Mouse (Mus musculus) liver (tissue): ENCODE measurements around the gene Micu2.

Source experiments
- DNase-seq: peaks from one replicate; pipeline ENCODE4 v3.0.0-alpha.2; 2020; ENCODE audit warnings: mixed read lengths

Gene Micu2

DNA sequence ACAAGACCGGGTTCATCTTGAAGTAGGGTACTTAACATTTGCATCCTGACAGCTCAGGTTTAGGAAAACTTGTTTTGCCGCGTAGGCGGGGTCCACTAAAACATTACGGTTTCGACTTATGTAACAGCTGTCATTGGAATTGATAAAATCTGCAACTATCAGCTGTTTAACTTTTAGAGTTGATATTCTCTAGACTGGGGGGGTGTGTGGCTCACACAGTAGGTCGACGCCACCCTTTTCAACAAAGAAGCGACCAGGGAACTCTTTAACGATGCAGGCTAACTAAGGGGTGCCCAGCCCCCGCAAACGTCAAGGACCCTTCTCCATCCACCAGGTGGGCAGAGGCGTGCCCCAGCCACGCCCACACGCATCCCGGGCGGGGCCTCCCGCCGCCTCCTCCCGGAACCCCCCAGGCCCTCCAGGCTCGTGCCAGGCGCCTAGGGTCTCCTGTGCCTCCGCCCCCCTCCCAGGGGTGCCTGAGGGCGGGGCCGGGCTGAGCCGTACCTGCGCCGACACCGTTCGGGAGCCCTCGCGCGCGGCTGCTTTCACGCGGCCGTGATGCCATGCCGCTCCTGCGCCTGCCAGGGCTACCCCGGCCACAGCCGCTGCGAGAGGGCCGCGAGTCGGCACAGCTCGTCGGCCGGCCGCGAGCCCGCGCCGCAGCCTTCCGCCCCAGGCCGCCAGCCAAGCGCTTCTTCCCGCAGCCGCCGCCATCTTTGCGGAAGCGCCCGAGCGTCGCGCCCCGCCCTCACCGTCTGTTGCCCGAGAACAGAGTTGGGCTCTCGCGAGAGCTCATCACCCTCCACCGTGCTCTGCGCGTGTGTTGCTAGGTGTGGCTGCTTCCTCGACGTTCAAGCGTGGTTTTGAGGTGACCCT, at the start of gene Micu2:
Micu2 (minus strand) TSS at position 737 of the 876 bp plus-strand sequence.
- peak; percentile 86 for DNase-seq

DNA sequence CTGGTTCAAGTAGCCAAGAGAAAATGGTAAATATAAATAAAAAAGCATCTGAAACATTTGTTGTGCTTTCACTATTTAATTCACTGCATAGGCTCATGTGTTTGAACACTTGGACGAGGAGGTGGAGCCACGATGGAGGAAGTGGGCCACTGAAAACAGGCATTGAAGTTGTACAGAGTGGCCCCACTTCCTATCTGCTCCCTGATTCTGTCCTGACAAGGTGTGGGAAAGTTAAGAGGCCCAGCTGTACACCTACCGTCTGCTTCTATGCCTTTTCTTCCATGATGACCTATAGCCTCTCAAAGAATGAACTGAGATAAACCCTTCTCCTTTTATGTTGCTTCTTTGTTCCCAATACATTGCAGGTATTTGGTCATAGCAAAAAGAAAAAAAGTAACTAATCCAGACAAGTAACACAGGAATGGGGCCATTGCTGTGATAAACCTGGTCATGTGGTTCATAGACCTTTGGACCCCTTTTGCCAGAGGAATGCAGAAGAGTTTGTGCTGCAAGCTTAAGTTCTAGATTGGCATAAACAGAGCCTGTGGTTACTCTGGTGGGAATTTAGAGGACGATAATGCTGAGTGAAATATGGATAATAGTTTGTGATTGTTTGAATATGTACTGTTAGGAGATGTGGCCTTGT, 47.7 kb upstream of the Micu2 start:
- DNase-seq = no peak

DNA sequence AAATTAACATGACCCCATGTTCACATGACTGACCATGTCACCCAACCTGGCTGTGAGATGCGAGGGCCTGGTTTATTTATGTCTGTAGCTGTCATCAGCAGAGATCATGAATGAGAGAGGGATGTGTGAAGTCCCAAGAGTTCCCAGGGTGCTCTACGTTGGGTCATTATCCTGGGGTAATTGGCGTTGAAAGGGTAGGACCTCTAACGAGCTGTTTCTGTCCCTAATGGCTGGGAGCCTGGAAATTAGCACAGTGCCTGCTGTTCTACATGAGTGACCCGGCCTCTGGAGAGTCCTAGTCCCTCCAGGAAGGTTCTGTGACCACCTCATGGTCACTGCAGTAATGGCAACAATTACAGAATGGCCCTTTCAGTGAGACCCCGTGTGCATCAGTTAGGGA, 37.1 kb upstream of the Micu2 start:
- no peak for DNase-seq

DNA sequence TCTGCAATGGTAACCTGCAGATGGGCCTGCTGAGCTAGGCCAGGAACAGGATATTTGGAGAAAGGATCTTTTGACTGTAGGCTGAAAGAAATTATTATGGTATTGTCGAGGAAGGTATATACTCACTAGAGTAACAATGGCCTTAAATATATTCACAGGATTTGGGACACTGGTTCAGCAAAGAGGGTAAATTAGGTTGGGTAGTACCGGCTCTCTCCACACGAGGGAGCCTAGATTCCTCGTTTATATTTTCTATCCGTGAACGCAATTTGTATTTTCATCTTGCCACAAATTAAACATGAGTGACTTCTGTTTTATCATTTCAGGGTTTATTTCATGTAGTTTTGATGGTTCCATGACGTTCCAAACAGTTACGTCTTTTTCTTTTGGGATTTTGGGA, 35.5 kb upstream of the Micu2 start:
- peak; percentile 24 for DNase-seq

DNA sequence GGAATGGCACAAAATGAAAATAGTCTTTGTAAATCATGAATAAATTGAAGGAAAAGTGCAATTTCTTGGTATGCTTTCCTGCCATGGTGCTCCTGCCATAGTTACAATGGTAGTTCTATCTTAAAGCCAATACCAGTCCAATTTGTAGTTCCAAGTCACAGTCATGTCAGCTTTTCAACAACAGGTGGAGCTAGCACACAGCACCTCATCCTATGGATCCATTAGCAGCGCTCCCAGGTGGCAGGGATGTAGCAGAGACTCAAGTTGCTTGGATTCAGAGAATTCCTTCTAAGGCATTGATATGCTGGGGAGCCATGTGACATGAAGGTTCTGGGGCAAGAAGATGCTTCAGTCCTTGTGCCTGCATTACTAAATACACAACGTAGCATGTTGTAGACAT, 19.8 kb upstream of the Micu2 start:
- DNase-seq = no peak

DNA sequence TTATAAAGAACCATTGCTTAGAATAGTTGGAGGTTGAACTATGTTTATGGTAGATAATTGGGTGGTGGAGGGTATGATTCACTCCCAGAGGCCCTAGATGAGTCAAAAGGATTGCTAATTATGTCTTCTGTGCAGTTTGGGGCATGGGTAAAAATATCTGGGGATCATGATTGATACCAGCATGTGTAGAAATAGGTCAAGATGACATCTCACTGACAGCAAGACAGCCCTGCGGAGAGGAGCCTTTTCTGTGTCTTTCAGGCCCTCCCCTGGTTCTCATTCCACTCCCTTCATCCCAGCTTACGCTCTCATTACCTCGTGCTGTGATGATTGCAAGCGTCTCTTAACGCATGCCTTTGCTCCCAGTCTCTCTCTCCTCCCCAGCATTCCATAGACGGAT, 4.8 kb upstream of the Micu2 start:
- DNase-seq = no peak

DNA sequence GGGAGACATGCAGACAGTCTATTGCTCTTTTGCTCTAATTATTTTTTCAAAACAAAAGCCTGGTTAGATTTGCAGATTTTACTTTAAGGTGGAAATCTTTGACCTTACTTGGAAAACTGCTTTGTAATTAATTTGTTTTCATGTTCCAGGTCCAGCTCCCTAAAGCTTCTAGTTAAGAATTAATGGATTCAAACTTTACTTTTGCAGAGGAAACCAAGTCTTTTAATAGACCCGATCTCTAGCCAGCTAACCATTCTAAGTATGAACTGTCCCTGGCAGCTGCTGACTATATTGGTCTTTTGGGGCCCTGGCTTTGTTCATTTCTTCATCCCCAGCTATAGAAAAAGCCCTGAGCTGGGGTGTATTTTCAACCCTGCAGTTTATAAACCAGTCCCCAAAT, 3.1 kb upstream of the Micu2 start:
- DNase-seq = no peak

DNA sequence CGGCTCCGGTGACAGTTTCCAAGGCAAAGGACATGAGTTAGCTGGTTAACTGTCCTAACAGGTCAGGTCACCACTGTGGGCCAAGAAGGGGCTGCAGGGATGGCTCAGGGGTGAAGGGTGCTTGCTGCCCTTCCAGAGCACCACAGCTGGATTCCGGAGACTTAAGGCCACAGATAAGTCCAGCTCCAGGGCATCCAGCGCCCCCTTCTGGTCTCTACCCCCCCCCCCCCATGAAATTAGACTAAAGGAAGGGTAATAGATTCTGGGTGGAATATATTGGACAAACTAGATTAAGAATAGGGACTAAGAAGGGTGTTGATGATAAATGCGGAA, 306 bp upstream of the Micu2 start:
- DNase-seq = no peak

DNA sequence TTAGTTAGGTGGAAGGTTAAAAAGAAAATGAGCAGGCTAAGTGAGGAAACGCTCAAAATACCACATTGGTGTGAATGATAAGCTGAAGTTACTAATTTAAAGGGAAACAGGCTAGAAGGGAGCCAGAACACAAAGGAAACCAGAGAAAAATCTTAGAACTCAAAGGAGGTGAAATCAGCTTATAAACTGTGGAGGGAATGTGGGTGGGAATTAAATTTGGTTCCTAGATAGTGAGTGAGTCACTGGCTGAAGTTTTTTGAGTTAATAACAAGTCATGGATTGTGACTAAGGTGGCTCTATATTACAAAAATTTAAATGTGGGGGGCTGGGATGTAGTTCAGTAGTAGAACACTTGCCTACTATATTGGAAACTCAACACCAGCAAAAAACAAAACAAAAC, 1.6 kb downstream of the Micu2 start:
- DNase-seq = no peak

DNA sequence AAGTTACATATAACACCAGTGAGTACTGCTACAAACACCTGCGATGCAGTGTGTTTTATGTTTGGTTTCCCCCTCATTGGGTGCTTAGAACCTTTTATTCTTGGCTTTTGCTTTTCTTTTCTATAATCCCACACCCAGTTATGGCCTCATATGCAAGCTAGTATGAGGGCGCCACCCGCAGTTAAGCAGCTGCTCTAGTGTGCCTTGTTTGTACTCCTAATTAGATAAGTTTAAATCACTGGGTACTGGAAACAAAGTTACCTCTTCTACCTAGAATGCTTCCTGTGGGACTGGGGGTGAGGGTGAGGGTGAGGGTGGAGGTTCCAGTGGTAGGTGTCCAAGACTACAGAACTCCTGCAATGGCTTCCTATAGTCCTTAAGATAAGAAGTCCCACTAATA, 2.9 kb downstream of the Micu2 start:
- DNase-seq = peak; percentile 16

DNA sequence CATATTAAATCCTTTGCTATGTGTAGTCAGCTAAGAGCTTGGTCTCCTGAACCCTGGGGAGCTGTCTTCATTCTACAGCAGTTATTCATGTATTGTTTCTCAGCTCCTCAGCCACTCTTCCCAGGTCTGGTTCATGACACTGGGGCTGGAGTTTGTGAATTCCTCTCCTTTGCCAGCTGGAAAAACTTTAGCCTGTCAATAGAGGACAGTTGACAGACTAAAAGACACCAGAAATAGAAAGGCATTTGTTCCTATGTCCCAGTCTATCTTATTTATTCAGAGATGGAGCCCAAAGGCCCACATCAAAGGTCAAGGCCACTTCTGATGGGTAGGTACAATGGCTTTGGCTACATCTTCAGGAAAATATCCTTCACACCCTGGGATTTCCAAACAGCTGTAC, 7.3 kb downstream of the Micu2 start:
- DNase-seq = no peak

DNA sequence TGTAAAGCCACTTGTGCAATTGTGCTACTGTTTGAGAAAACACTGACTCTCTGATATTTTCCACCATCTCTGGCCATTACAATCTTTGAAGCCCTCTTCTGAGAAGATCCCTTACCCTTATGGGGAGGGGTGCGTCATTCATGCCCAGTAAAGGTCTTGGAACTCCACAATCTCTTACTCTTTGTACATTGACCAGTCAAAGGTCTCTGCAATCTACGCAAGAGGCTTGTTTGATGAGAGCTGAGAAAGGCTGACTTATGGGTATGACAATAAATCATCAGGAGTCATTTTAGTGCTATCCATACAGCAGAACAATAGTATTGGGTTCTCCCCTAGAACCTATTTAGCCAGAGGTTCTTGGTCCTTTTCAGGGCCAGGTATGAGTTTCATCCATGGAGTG, 9.9 kb downstream of the Micu2 start:
- no peak for DNase-seq

DNA sequence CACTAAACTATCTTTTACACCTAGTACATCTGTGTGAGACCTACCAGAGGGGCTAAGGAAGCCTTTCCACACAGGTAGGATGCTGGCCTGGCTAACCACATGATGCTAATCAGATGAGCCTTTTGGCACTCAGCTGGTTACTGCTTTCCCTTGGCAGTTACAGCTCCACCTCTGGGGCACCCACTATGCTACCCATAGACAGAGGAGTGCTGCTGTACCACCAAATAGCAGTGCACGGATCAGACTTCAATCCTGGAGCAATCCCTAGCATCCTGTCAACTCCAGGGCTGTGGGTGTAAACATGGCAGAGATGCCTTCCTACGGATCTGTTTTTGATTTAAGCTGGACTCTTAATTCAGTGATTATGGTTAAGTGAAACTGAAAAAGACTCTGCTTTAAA, 13.3 kb downstream of the Micu2 start:
- no peak for DNase-seq

DNA sequence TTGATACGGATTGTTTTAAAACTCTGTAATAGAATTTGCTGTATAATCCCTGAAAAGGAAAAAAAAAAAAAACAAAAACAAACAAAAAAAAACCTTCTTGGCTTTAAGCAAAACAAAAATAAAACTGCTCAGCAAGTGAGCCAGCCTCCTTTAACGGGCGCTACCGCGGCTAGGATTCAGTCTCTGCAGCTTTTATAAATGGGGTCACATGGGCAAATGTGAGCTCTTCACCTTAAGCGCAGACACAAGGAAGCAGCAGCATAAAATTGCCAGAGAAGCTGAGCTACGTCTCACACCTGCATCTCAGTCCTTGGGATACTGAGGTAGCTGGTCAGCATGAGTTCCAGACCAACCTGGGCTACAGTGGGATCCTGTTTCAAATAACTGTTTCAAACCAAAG, 16.6 kb downstream of the Micu2 start:
- no peak for DNase-seq

DNA sequence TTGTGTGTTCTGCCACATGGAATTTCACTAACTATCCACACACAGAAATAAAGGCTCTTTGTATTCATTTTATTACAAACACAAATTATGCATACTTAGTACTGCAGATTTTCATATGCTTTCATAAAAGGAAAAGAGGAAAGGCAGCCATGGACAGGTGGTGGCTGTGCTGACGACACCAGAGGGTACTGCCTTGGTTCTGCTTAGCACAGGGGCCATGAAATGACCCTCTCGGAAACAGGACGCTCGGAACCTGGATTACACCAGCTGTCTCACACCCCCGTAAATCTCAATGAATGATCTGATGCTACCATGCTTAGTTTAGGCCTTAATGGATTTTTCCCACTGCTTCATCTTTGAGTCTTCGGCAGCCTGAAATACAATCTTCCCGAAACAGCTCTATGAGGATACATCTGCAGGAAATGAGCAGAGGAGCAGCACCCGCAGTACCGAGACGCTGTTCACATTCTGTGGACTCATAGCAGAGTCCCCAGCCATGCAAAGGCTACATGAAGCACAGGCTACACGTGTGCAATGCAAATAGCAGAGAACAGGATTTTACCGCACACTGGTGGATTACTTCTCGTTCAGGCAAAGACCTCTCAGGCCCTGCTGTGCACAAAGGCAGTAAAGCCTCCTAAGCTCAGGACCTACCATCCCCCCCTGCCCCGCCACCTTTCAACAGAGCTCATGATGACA, 17.2 kb downstream of the Micu2 start:
- no peak for DNase-seq

DNA sequence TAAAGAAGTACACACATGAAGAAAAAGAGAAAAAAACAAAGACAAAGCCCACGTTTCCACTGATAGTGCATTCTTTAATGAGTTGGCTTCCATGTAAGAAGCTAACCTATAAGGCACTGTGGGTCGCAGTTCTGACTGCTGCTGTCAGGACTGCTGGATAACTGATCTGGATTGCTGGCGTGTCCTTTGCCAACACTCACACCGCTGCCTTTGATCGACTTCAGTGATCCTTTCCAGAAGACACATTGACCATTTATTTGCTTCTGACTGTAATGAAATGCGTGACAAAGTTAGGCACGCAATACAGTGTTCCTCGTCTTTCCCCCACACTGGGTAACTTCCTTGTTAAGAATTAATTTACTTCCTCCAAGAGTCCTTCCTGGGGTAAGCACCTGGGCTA, 18.3 kb downstream of the Micu2 start:
- DNase-seq = no peak

DNA sequence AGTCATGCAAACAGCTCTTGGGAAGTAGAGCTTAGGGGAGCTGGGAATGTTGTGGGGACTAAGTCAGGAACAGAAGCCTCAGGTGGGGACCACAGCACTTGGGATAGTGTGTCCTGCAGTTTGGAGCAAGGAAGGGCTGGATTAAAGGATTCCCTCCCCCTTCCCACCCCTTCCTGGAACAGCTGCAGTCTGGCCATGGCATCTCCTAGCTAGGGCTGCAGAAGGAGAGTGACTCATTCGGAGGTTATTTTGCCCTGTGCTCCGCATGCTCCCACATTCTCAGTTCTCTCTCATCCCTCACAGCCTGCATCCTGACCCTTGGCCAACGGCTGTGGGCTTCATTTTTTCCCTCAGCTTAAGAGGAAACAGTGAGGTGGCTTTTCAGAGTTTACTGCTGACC, 18.9 kb downstream of the Micu2 start:
- DNase-seq = no peak

DNA sequence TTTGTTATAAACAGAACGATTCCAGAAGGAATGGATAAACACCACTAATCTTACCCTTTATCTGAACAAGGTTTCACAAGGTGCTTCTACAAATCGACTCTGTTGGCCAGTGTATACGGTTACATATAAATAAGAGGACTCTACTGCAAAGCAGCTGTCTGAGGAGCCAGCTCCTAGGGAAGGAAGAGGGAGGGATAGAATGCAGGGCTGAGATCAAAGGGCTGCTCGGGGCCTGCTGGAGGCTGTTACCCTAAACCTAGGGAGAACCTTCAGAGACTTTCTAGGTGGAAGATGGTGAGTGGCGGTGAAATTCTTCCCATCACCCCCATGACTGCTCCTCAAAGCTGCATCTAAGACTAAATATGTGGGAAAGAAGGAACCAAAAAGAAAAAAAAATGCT, 20.9 kb downstream of the Micu2 start:
- no peak for DNase-seq

DNA sequence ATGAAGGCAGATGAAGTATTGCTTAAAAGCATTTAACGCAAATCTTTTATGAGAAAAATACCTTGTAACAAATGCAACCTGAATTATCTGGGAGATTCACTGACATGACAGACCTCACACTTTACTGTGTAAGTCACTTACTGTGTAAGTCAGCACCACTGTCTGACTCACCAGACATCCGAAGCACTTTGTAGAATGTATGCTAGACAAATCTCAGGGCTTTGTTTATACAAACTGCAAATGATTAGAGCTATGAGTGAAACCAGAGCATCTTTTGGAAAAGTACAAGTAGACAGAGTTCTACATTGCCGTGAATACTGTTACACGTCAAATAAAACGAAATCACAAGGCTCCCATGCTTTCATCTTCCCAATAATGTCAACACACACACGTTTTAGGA, 23.4 kb downstream of the Micu2 start:
- DNase-seq = no peak

DNA sequence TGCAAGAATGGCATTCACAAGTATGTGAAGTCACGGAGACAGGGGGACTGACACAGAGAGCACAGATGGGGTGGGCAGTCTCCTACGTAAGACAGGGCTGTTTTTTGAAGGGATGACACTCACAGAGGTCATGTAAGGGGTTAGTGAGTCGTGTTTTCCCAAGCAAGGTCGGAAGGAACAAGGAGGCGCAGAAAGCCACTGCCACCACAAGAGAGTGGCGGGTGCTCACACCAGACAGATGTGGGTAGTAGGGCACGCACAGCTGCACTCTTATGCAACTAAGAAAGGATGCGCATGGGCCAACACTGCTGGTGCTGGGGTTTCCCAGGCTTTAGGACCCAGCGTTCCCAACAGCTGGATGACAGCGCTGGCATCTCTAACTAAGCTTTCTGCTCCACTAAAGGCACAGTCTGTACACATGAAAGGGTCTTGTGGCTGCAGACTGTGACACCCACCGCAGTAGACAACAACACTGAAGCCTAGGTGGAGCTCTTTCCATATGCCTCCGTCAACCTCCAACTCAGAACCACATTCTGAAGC, 27.0 kb downstream of the Micu2 start:
- no peak for DNase-seq

DNA sequence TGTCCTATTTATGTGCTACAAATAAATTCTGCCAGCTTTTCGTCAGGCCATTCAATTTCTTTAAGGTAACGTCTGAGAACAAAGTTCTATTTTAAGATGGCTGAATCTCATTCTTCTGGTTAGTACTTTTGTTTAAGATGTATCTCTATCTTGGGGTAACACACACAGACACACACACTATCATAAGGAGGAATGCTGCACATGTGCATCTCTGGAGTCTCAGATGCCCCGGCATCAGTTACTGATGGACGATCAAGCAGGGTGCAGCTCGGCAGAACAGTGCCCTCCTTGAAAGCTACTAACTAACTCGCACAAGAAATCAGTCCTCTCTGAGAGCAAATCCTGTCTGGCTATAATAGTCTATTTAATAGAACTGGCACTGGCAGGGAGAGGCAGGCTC, 30.2 kb downstream of the Micu2 start:
- DNase-seq = peak; percentile 42

DNA sequence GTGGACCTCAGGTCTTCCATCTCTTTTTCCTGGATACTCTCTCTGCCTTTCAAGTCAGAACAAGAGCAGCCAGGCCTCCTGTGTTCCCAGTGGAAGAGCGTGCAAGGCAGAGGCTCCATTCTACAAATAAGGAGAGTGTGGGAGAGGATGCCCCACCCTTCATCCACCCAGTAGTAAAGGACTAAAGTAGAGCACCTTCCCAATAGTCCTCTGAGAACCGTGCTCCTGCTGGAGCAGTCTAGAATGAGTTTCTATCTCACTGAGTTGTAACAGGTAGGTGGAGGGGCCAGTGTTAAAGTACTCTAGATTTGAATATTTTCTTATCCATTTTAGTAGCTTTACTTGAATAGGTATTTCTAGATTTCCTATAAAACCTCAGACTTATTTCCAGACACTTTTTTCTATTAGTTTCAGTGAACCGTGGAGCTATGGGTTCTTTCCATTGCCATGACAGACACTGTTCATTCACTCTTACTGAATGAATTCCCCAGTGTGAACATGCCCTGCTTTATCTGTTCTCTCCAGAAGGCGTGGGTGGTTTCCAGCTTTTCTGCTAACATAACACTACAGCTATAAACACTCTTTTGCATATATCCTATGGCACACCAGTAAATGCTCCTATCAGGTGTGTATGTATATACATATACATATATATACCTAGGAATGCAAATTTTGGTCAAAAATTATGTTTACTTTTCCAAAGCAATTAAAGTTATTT, 31.8 kb downstream of the Micu2 start:
- DNase-seq = peak; percentile 58

DNA sequence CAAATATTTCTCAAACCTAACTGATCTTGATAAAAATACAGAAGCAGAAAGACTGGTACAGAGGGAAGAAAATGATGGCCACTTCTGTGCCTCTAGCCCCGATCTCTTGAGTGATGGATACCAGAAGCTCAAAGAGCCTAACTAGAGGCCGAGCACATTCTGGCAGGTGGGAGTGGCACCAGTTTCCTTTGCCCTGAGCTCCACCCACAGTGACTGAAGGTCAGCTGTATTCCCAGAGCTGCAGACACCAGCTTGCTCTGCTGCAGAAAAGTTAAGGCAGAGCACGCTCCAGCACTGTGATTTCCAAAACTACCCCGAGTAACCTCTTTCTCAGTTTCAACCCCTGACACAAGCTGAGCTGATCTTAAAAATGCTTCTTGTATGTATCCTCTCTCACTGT, 37.2 kb downstream of the Micu2 start:
- peak; percentile 25 for DNase-seq
